ENCODE assay signal across 15 mouse cellular contexts in genomic region chr6:121098109-121098508, GRCm38 (mm10). TPM values are rescaled to one million over a fixed set of nuclear protein-coding genes. Genes with fewer than 3 reads are reported as not detected.
DNase-seq lines count a peak whose midpoint lies in the region; ATAC-seq and TF ChIP-seq lines count a peak whose summit lies in the region.
"Had no signal": no experiment of that assay in that cellular context is flagged by ENCODE, and none has a peak within 500 bp of the region (broad histone marks: within the 10 kb centered on the region; RNA-seq: fewer than 3 reads in every experiment).

No protein-coding gene starts in this region.

- H3K4me1 ChIP-seq in liver, adult 2 months (ENCODE audit: control insufficient read depth, insufficient read depth, low read length), result peaks cover 34% of the 10 kb centered on the region
- peaks cover 24% of the 10 kb centered on the region for H3K4me1 ChIP-seq in forebrain, embryonic 15.5 days
- peaks cover 23% of the 10 kb centered on the region for H3K4me1 ChIP-seq in hindbrain, embryonic 16.5 days (ENCODE audit: control insufficient read depth, insufficient read depth, low read depth, low read length)
- peaks cover 7% of the 10 kb centered on the region; the same call in 1 of the 2 replicates for H3K4me1 ChIP-seq in neural tube, embryonic 14.5 days (ENCODE audit: control insufficient read depth, insufficient read depth, low read length)

- 0 out of 2 replicates have a peak overlapping the region, but pooled peaks have one; percentile 14 for H3K27ac ChIP-seq in liver, adult 2 months (replicated peaks; ENCODE audit: insufficient read depth, low read depth, low read length)
- H3K27ac ChIP-seq in forebrain, embryonic 15.5 days (replicated peaks), result peak overlapping the region; percentile 69
- H3K27ac ChIP-seq in hindbrain, embryonic 16.5 days (ENCODE audit: low read depth, low read length), result no peak overlapping the region
- H3K27ac ChIP-seq in neural tube, embryonic 14.5 days (ENCODE audit: low read depth, low read length), result peak overlapping the region; percentile 8; the same call in 1 of the 2 replicates
- H3K27ac ChIP-seq: kidney, postnatal 0 days; liver, embryonic 14.5 days had no signal

- 0 out of 2 replicates have a peak, but pooled peaks have one; percentile 11 for ATAC-seq in forebrain, embryonic 15.5 days (replicated peaks)
- peak; percentile 16; the same call in 1 of the 2 replicates for ATAC-seq in hindbrain, embryonic 16.5 days
- no peak for ATAC-seq in neural tube, embryonic 14.5 days (ENCODE audit: low read depth)
- ATAC-seq: inflammation-experienced regulatory T-cells, adult 6 months had no signal

- no peaks in the 10 kb centered on the region for H3K9me3 ChIP-seq in forebrain, embryonic 15.5 days
- H3K9me3 ChIP-seq in hindbrain, embryonic 16.5 days (ENCODE audit: control insufficient read depth, low read length), result no peaks in the 10 kb centered on the region
- no peaks in the 10 kb centered on the region for H3K9me3 ChIP-seq in neural tube, embryonic 14.5 days (ENCODE audit: control insufficient read depth, low read length)

- no peak for TF ChIP-seq POLR2A in liver, adult 2 months (IDR thresholded peaks at IDR 0.05; ENCODE audit: extremely low read depth, insufficient read depth, low read length)

- H3K27me3 ChIP-seq in liver, adult 2 months (ENCODE audit: control insufficient read depth, insufficient read depth, low read length), result no peaks in the 10 kb centered on the region
- H3K27me3 ChIP-seq in forebrain, embryonic 15.5 days, result no peaks in the 10 kb centered on the region
- H3K27me3 ChIP-seq in hindbrain, embryonic 16.5 days (replicated peaks; ENCODE audit: control insufficient read depth, insufficient read depth, low read length), result no peaks in the 10 kb centered on the region
- H3K27me3 ChIP-seq in neural tube, embryonic 14.5 days (ENCODE audit: control insufficient read depth, insufficient read depth, low read length), result no peaks in the 10 kb centered on the region

- no peak overlapping the region for H3K4me3 ChIP-seq in liver, adult 2 months (ENCODE audit: insufficient read depth, low read depth, low read length)
- H3K4me3 ChIP-seq in forebrain, embryonic 15.5 days, result no peak overlapping the region
- H3K4me3 ChIP-seq in hindbrain, embryonic 16.5 days (ENCODE audit: low read length), result no peak overlapping the region
- no peak overlapping the region for H3K4me3 ChIP-seq in neural tube, embryonic 14.5 days (ENCODE audit: low read depth, low read length)
- H3K4me3 ChIP-seq: myocyte had no signal

- H3K9ac ChIP-seq in liver, adult 2 months (ENCODE audit: low read depth, low read length), result no peak overlapping the region
- 0 out of 2 replicates have a peak overlapping the region, but pooled peaks have one; percentile 18 for H3K9ac ChIP-seq in forebrain, embryonic 15.5 days (replicated peaks)
- no peak overlapping the region for H3K9ac ChIP-seq in hindbrain, embryonic 16.5 days (ENCODE audit: low read depth, low read length)
- no peak overlapping the region for H3K9ac ChIP-seq in neural tube, embryonic 14.5 days (replicated peaks; ENCODE audit: low read depth, low read length)
- H3K9ac ChIP-seq: liver, embryonic 14.5 days had no signal

- H3K79me2 ChIP-seq in liver, adult 2 months (ENCODE audit: control insufficient read depth, insufficient read depth, low read length), result peaks cover 55% of the 10 kb centered on the region

- peak; percentile 38 for DNase-seq in liver, adult 2 months (ENCODE audit: extremely low read depth, low read depth, low spot score)
- no peak for DNase-seq in liver
- DNase-seq in thymus, adult 18-20 months, result no peak
- no peak for DNase-seq in cerebellum, adult 11-12 months
- DNase-seq: gastrocnemius, postnatal 10 days; lung, postnatal 4 days; thymus, adult 2 months had no signal

- WGBS in liver, adult 2 months, result 69% methylated on average over 9 of the region's 9 CpGs
- WGBS in forebrain, embryonic 15.5 days, result 44% methylated on average over 9 of the region's 9 CpGs
- WGBS in hindbrain, embryonic 16.5 days, result 40% methylated on average over 9 of the region's 9 CpGs
- WGBS in neural tube, embryonic 14.5 days, result 45% methylated on average over 9 of the region's 9 CpGs

- H3K4me2 ChIP-seq in forebrain, embryonic 15.5 days (replicated peaks), result no peak overlapping the region
- H3K4me2 ChIP-seq in hindbrain, embryonic 16.5 days (ENCODE audit: low read length), result peak overlapping the region; percentile 5; the same call in 1 of the 2 replicates
- H3K4me2 ChIP-seq in neural tube, embryonic 14.5 days (ENCODE audit: low read depth, low read length), result no peak overlapping the region
- H3K4me2 ChIP-seq: heart, embryonic 11.5 days had no signal

- no peaks in the 10 kb centered on the region; the same call in 1 of the 2 replicates for H3K36me3 ChIP-seq in liver, adult 2 months (ENCODE audit: control insufficient read depth, insufficient read depth, low read length)
- no peaks in the 10 kb centered on the region for H3K36me3 ChIP-seq in forebrain, embryonic 15.5 days
- no peaks in the 10 kb centered on the region for H3K36me3 ChIP-seq in hindbrain, embryonic 16.5 days (ENCODE audit: control insufficient read depth, insufficient read depth, low read length)
- H3K36me3 ChIP-seq in neural tube, embryonic 14.5 days (ENCODE audit: control insufficient read depth, insufficient read depth, low read length), result no peaks in the 10 kb centered on the region

- TF ChIP-seq CTCF in liver, adult 2 months (IDR thresholded peaks at IDR 0.05; ENCODE audit: low read depth, low read length), result no peak

RNA-seq across cellular contexts. Expression of gene Mical3, which starts 32.7 kb away (rescaled TPM):
- 5.8 and 9.0 TPM in 2 replicates for total RNA-seq in liver, adult 2 months (2014; rRNA removed)
- 7.9 and 8.8 TPM in 2 replicates for polyA plus RNA-seq in liver, adult 2 months (2012; rRNA removed)
- 27.8 and 28.6 TPM in 2 replicates for polyA plus RNA-seq in forebrain, embryonic 15.5 days (2015; fragmentation: Nextera tagmentation; extraction: Ambion mirVana)
- polyA plus RNA-seq in hindbrain, embryonic 16.5 days (2015; fragmentation: Nextera tagmentation; extraction: Ambion mirVana), result 31.4 and 32.9 TPM in 2 replicates
- 47.3 and 68.8 TPM in 2 replicates for polyA plus RNA-seq in neural tube, embryonic 14.5 days (2014; fragmentation: Nextera tagmentation; extraction: Ambion mirVana)
